Mouse (Mus musculus) erythroblast, adult 5-6 weeks (primary cell): ENCODE results near the gene Rnf34. TPM values are rescaled to one million over a fixed set of nuclear protein-coding genes. Genes with fewer than 3 reads are reported as not detected.
A peak's percentile ranks its signal among the peaks of the same experiment; 100 is the strongest.

ENCODE experiments used
- ATAC-seq: replicated peaks from 2 replicates; pipeline ENCODE4 v1.8.0; 2016; ENCODE audit warnings: moderate number of reproducible peaks, mild to moderate bottlenecking, moderate TSS enrichment, inconsistent platforms; ENCODE audit not compliant: poor library complexity, low FRiP score, severe bottlenecking
- total RNA-seq, 2 experiments: library from RNA; stranded (forward) in 1 of 2; stranded (reverse) in 1 of 2; fragments of 150-400 nt in 1 of 2; fragments of 200-764, 138-1000 nt in 1 of 2; gene quantifications; 2 replicates each; pipeline versions ENCODE4 v1.2.3 to v1.2.4; 2015 to 2017; ENCODE audit warnings: low replicate concordance in 2 of 2

The Rnf34 gene
- 5.9 and 8.5 TPM in 2 replicates for total RNA-seq (2015; ENCODE audit: low replicate concordance)
- total RNA-seq (2017; ENCODE audit: low replicate concordance), result 4.8 and 6.3 TPM in 2 replicates

- peak; percentile 98 for ATAC-seq
These were observed at the start of gene Rnf34 for GRCm38 (mm10) chr5:122849521-122850318. Rnf34 (plus strand) TSS chr5:122850048.

GRCm38 (mm10) chr5:122800345-122801010 is 49.4 kb upstream of the Rnf34 start:
- ATAC-seq, result no peak

DNA sequence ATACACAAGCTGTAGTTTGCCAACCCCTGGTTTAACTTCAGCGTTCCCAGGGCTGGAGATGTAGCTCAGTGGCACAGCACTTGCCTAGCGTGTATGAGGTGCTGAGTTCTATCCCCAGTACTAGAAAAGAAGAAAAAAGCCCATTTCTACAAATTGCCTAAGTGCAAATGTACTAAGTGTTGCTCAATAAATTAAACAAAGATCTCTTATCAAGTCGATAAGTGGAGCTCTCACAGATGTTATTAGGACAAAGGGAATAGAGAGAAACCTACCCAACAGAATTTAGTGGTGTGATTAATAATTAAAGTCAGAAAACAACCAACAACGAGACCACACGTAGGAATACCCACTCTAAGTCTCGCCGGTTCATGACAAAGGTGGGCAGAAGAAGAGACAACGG is 48.2 kb upstream of the Rnf34 start:
- ATAC-seq, result no peak

DNA sequence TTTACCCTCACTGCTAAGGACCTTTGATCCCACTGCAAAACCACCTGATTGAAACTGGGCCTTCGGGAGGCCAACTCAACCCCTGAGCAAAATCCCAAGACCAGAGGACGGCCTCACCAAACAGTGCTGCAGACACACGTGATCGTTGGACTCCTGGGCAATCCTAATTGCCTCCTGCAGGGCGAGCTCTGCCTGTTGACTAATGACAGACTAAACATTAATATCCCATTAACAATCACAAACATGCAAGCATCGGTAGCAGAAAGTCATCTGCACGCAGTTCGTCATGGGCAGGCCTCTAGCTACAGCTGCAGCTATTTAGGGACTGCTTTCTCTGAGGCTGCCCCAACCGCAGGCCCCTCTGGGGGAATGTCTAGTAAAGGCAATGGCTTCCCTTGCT is 47.1 kb upstream of the Rnf34 start:
- no peak for ATAC-seq

GRCm38 (mm10) chr5:122805503-122805902 is 44.3 kb upstream of the Rnf34 start:
- ATAC-seq, result no peak

GRCm38 (mm10) chr5:122811364-122812079 is 38.3 kb upstream of the Rnf34 start:
- peak; percentile 93 for ATAC-seq

DNA sequence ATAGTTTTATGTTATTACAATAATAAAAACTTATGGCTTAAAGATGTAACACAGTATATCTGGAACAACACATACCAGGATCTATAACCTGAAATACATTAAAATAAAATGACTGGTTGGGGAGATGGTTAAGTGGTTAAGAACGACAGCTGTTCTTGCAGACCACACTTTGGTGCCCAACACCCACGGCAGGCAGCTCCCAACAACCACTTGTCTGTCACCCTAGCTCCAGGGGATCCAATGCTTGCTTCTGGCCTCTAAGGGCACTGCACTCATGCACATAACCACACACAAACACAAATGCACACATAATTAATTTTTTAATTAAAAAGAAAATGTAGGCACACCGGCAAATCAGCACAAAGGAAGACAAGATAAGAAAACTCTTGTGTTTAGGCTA is 37.1 kb upstream of the Rnf34 start:
- ATAC-seq, result no peak

GRCm38 (mm10) chr5:122820777-122821523 is 28.9 kb upstream of the Rnf34 start, which contains the start of gene Anapc5:
Anapc5 (minus strand) TSS chr5:122821339.
- ATAC-seq, result peak; percentile 94

- ATAC-seq, result peak; percentile 56
These were observed 28.3 kb upstream of the Rnf34 start for GRCm38 (mm10) chr5:122821524-122821885.

- no peak for ATAC-seq
These were observed 27.4 kb upstream of the Rnf34 start for GRCm38 (mm10) chr5:122822441-122822840.

GRCm38 (mm10) chr5:122823976-122824375 is 25.9 kb upstream of the Rnf34 start:
- no peak for ATAC-seq

- ATAC-seq, result no peak
These were observed 25.4 kb upstream of the Rnf34 start for GRCm38 (mm10) chr5:122824450-122824849.

DNA sequence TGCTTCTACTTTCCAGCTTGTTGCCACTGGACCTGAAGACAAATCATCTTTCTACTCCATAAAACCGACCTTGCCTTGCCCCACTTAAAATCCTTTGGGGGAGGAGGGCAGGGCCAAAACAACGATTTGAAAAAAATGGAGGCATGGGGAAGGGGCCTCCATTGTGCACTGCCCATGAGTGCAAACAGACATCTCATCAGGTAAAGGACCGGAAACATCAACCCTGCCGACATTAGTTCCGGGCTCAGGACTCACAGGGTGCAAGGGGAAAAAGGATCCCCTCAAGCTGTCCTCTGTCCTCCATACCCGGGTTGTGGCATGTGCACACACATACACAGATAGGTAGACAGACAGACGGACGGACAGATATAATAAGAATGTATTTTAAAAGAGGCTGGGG is 24.7 kb upstream of the Rnf34 start:
- ATAC-seq, result no peak

- ATAC-seq, result no peak
These were observed 17.3 kb upstream of the Rnf34 start for GRCm38 (mm10) chr5:122832536-122832935.

DNA sequence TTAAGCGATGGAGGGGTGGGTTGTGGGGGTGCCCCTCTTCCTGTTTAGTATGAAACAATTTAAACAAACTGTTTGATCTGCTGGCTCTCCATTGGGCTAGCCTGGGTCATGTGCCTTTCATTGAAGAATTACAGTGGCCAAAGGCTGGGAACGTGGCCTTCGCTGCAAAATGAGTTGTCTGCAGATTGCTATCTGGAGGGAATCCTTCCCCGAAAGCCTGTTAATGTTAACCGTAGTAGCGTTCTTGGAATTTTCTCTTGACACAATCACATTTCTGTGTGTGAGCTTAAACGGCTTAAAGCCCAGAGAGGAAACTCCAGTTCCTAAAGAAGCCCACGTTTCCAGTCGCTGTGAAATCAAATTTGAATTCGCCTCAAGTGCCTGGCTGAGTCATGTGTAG is 16.9 kb upstream of the Rnf34 start:
- no peak for ATAC-seq

DNA sequence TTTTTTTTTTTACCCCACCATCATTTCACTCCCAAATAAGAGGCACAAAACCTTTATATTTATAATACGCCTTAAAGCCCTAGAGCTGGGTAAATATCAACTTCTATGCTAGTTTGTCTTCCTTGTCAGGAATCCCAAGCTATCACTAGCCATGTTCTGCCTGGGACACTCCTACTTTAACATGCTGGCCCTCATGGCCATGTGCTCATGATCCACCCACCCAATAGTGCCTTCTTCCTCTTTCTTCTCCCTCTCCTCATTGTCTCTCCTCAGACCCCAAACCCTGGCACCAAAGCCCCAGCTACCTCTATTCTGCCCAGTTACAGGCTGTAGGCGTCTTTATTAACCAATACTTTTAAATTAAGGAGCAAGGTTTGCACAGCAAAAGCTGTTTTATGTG is 8.7 kb upstream of the Rnf34 start:
- ATAC-seq, result no peak

DNA sequence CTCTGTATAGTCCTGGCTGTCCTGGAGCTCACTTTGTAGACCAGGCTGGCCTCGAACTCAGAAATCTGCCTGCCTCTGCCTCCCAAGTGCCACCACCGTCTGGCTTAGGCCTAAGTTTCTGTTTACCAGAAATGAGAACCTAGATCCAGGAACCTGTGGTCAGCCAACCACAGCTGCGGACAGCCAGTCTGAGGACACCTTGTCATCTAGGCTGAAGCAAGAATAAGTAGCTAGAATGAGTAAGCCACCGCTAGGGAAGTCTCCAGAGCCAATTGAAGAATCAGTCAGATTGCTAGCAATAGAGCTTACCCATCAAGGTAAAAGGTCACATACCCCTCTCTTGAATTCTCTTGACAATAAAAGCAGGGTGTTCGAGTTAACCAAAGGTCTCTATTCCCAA is 6.0 kb upstream of the Rnf34 start:
- no peak for ATAC-seq

- ATAC-seq, result peak; percentile 74
These were observed 613 bp downstream of the Rnf34 start for GRCm38 (mm10) chr5:122850319-122851002.

DNA sequence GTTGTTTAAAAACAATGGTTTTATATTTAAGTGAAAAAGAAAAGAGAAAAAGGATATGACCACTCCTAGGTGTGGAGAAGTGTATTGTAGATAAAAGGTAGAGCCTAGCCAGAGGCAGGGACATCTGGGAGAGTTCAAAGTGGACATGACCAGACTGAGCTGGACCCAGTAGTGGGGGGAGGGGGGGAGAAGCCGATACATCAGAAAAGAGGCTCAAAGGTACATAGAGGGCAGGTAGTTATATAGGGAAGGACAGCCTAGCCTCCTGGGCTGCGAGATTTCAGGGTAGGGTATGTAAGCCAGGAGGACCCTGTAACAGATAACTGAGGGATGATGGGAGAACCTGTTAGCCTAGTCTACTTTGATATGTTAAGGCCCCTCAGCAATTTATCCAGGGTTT is 2.8 kb downstream of the Rnf34 start:
- no peak for ATAC-seq
